Mouse (Mus musculus): Measurements from ENCODE around the gene Tmprss6. TPM values are rescaled to one million over a fixed set of nuclear protein-coding genes. Genes with fewer than 3 reads are reported as not detected.

Gene Tmprss6
- polyA plus RNA-seq (2016; fragmentation: Nextera tagmentation; extraction: Ambion mirVana), result 0.06 TPM in 1 of 2 replicates, not detected in the other

- no peak within 1 kb of the TSS for H3K4me3 ChIP-seq
- H3K27me3 ChIP-seq (ENCODE audit: low read depth, poor library complexity, severe bottlenecking), result no peaks in the 10 kb centered on the region
- WGBS, result 81% methylated on average over 7 of the region's 7 CpGs
- H3K9me3 ChIP-seq (replicated peaks), result no peaks in the 10 kb centered on the region
- no peak for DNase-seq (ENCODE audit: low spot score)
- H3K36me3 ChIP-seq, result no peaks in the 10 kb centered on the region
- no peak within 1 kb of the TSS for H3K27ac ChIP-seq
- H3K4me1 ChIP-seq, result peaks cover 17% of the 10 kb centered on the region
Observed at GRCm38 (mm10) chr15:78468379-78468937, at the start of gene Tmprss6. Gene Tmprss6 (minus strand): TSS chr15:78468634.

- no peaks in the 10 kb centered on the region for H3K36me3 ChIP-seq
- 68% methylated on average over 7 of the region's 7 CpGs for WGBS
- DNase-seq (ENCODE audit: low spot score), result no peak
- peaks cover 65% of the 10 kb centered on the region for H3K4me1 ChIP-seq
- H3K4me3 ChIP-seq, result no peak overlapping the region
- H3K27ac ChIP-seq, result no peak overlapping the region
- H3K27me3 ChIP-seq (ENCODE audit: low read depth, poor library complexity, severe bottlenecking), result no peaks in the 10 kb centered on the region
- no peaks in the 10 kb centered on the region for H3K9me3 ChIP-seq (replicated peaks)
Observed at GRCm38 (mm10) chr15:78518221-78518620, 49.8 kb upstream of the Tmprss6 start.

- DNase-seq (ENCODE audit: low spot score), result no peak
- Histone ChIP-seq H3K27me3 (ENCODE audit: low read depth, poor library complexity, severe bottlenecking) (no peaks in the 10 kb centered on the region), H3K9me3 (replicated peaks) (no peaks in the 10 kb centered on the region), H3K4me1 (peaks cover 53% of the 10 kb centered on the region), H3K4me3 (no peak overlapping the region), H3K27ac (peak overlapping the region; percentile 38), H3K36me3 (no peaks in the 10 kb centered on the region)
- WGBS, result 79% methylated on average over 6 of the region's 6 CpGs
Observed at GRCm38 (mm10) chr15:78515759-78516158, 47.3 kb upstream of the Tmprss6 start.

- Histone ChIP-seq H3K4me1 (peaks cover 53% of the 10 kb centered on the region), H3K9me3 (replicated peaks) (no peaks in the 10 kb centered on the region), H3K4me3 (no peak overlapping the region), H3K27ac (peak overlapping the region; percentile 74), H3K27me3 (ENCODE audit: low read depth, poor library complexity, severe bottlenecking) (no peaks in the 10 kb centered on the region), H3K36me3 (no peaks in the 10 kb centered on the region)
- WGBS, result 24% methylated on average over 7 of the region's 7 CpGs
- peak; percentile 85 for DNase-seq (ENCODE audit: low spot score)
Observed at GRCm38 (mm10) chr15:78514393-78515146, 46.1 kb upstream of the Tmprss6 start.

- Histone ChIP-seq H3K4me1 (peaks cover 50% of the 10 kb centered on the region), H3K27me3 (ENCODE audit: low read depth, poor library complexity, severe bottlenecking) (no peaks in the 10 kb centered on the region), H3K9me3 (replicated peaks) (no peaks in the 10 kb centered on the region), H3K4me3 (no peak overlapping the region), H3K27ac (no peak overlapping the region), H3K36me3 (no peaks in the 10 kb centered on the region)
- no peak for DNase-seq (ENCODE audit: low spot score)
- WGBS, result 92% methylated on average over 14 of the region's 14 CpGs
Observed at GRCm38 (mm10) chr15:78513019-78513418, 44.6 kb upstream of the Tmprss6 start.

GRCm38 (mm10) chr15:78511951-78512350 lies 43.5 kb upstream of the Tmprss6 start:
- Histone ChIP-seq H3K27ac (no peak overlapping the region), H3K9me3 (replicated peaks) (no peaks in the 10 kb centered on the region), H3K4me1 (peaks cover 39% of the 10 kb centered on the region), H3K4me3 (no peak overlapping the region), H3K36me3 (no peaks in the 10 kb centered on the region), H3K27me3 (ENCODE audit: low read depth, poor library complexity, severe bottlenecking) (no peaks in the 10 kb centered on the region)
- WGBS, result 79% methylated on average over 7 of the region's 7 CpGs
- no peak for DNase-seq (ENCODE audit: low spot score)

GRCm38 (mm10) chr15:78510736-78511135 lies 42.3 kb upstream of the Tmprss6 start:
- Histone ChIP-seq H3K27ac (no peak overlapping the region), H3K4me1 (peaks cover 27% of the 10 kb centered on the region), H3K4me3 (no peak overlapping the region), H3K27me3 (ENCODE audit: low read depth, poor library complexity, severe bottlenecking) (no peaks in the 10 kb centered on the region), H3K9me3 (replicated peaks) (no peaks in the 10 kb centered on the region), H3K36me3 (no peaks in the 10 kb centered on the region)
- DNase-seq (ENCODE audit: low spot score), result no peak
- WGBS, result 96% methylated on average over 6 of the region's 6 CpGs

GRCm38 (mm10) chr15:78510121-78510576 lies 41.7 kb upstream of the Tmprss6 start:
- WGBS, result 66% methylated on average over 8 of the region's 8 CpGs
- peak overlapping the region; percentile 82 for H3K27ac ChIP-seq
- H3K4me3 ChIP-seq, result peak overlapping the region; percentile 24

GRCm38 (mm10) chr15:78509297-78509899 lies 41.0 kb upstream of the Tmprss6 start:
- 49% methylated on average over 12 of the region's 12 CpGs for WGBS
- peak overlapping the region; percentile 24 for H3K4me3 ChIP-seq
- DNase-seq (ENCODE audit: low spot score), result peak; percentile 42
- no peaks in the 10 kb centered on the region for H3K36me3 ChIP-seq
- H3K27ac ChIP-seq, result peak overlapping the region; percentile 82
- no peaks in the 10 kb centered on the region for H3K9me3 ChIP-seq (replicated peaks)
- H3K27me3 ChIP-seq (ENCODE audit: low read depth, poor library complexity, severe bottlenecking), result no peaks in the 10 kb centered on the region
- H3K4me1 ChIP-seq, result peaks cover 14% of the 10 kb centered on the region

More at GRCm38 (mm10) chr15:78510121-78510576, 41.7 kb upstream of the Tmprss6 start:
- peaks cover 21% of the 10 kb centered on the region for H3K4me1 ChIP-seq
- DNase-seq (ENCODE audit: low spot score), result no peak
- no peaks in the 10 kb centered on the region for H3K36me3 ChIP-seq
- H3K27me3 ChIP-seq (ENCODE audit: low read depth, poor library complexity, severe bottlenecking), result no peaks in the 10 kb centered on the region
- H3K9me3 ChIP-seq (replicated peaks), result no peaks in the 10 kb centered on the region

GRCm38 (mm10) chr15:78508443-78508842 lies 40.0 kb upstream of the Tmprss6 start:
- no peak overlapping the region for H3K4me3 ChIP-seq
- no peak for DNase-seq (ENCODE audit: low spot score)
- H3K36me3 ChIP-seq, result no peaks in the 10 kb centered on the region
- no peaks in the 10 kb centered on the region for H3K9me3 ChIP-seq (replicated peaks)
- peaks cover 9% of the 10 kb centered on the region for H3K4me1 ChIP-seq
- no peaks in the 10 kb centered on the region for H3K27me3 ChIP-seq (ENCODE audit: low read depth, poor library complexity, severe bottlenecking)
- H3K27ac ChIP-seq, result no peak overlapping the region
- 78% methylated on average over 7 of the region's 7 CpGs for WGBS

GRCm38 (mm10) chr15:78505541-78505940 lies 37.1 kb upstream of the Tmprss6 start:
- no peaks in the 10 kb centered on the region for H3K9me3 ChIP-seq (replicated peaks)
- WGBS, result 83% methylated on average over 3 of the region's 3 CpGs
- H3K36me3 ChIP-seq, result no peaks in the 10 kb centered on the region
- H3K4me3 ChIP-seq, result no peak overlapping the region
- H3K27ac ChIP-seq, result no peak overlapping the region
- DNase-seq (ENCODE audit: low spot score), result no peak
- peaks cover 9% of the 10 kb centered on the region for H3K4me1 ChIP-seq
- no peaks in the 10 kb centered on the region for H3K27me3 ChIP-seq (ENCODE audit: low read depth, poor library complexity, severe bottlenecking)

- Histone ChIP-seq H3K27ac (no peak overlapping the region), H3K27me3 (ENCODE audit: low read depth, poor library complexity, severe bottlenecking) (no peaks in the 10 kb centered on the region), H3K9me3 (replicated peaks) (no peaks in the 10 kb centered on the region), H3K4me1 (peaks cover 3% of the 10 kb centered on the region), H3K36me3 (no peaks in the 10 kb centered on the region), H3K4me3 (no peak overlapping the region)
- 90% methylated on average over 5 of the region's 5 CpGs for WGBS
- no peak for DNase-seq (ENCODE audit: low spot score)
Observed at GRCm38 (mm10) chr15:78504816-78505215, 36.4 kb upstream of the Tmprss6 start.

GRCm38 (mm10) chr15:78504013-78504412 lies 35.6 kb upstream of the Tmprss6 start:
- WGBS, result 86% methylated on average over 1 of the region's 1 CpGs
- DNase-seq (ENCODE audit: low spot score), result no peak
- Histone ChIP-seq H3K4me3 (no peak overlapping the region), H3K27ac (no peak overlapping the region), H3K36me3 (no peaks in the 10 kb centered on the region), H3K9me3 (replicated peaks) (no peaks in the 10 kb centered on the region), H3K4me1 (no peaks in the 10 kb centered on the region), H3K27me3 (ENCODE audit: low read depth, poor library complexity, severe bottlenecking) (no peaks in the 10 kb centered on the region)
